Mouse (Mus musculus) gastrocnemius, postnatal 10 days (tissue): Measurements from ENCODE around the gene Idh3a. TPM values are rescaled to one million over a fixed set of nuclear protein-coding genes. Genes with fewer than 3 reads are reported as not detected.

ENCODE experiments used
- DNase-seq: peaks from one replicate; pipeline ENCODE4 v3.0.0; 2021; ENCODE audit warnings: mixed read lengths
- total RNA-seq, 2 experiments: library from RNA; stranded (reverse); gene quantifications; 2 replicates each; pipeline ENCODE4 v1.2.3; 2021

Gene Idh3a
- total RNA-seq, 2 experiments from 2014 or later = 320 to 400 TPM

GRCm38 (mm10) chr9:54647456-54647855 is 61.3 kb downstream of the Idh3a start:
- DNase-seq = no peak

- no peak for DNase-seq
These were observed 63.2 kb downstream of the Idh3a start for GRCm38 (mm10) chr9:54649360-54649759.

- no peak for DNase-seq
These were observed 66.6 kb downstream of the Idh3a start for GRCm38 (mm10) chr9:54652778-54653177.

Other genes starting within 250 kb of the Idh3a start
- 1 to 10 TPM; 5.5 to 7.0 TPM for gene Dmxl2, start 84.7 kb upstream of the Idh3a start, total RNA-seq
- not detected for gene Sh2d7, start 47.4 kb upstream of the Idh3a start, total RNA-seq
- 10 to 100 TPM; 23.6 to 23.9 TPM for gene Cib2, start 26.1 kb upstream of the Idh3a start, total RNA-seq
- under 1 TPM; 0.93 to 0.96 TPM for gene Acsbg1, start 75.5 kb downstream of the Idh3a start, total RNA-seq
- 10 to 100 TPM; 42.3 to 48.3 TPM for gene Dnaja4, start 112.5 kb downstream of the Idh3a start, total RNA-seq
- 10 to 100 TPM; 27.6 to 32.0 TPM for gene Wdr61, start 148.2 kb downstream of the Idh3a start, total RNA-seq
- gene Crabp1, start 178.4 kb downstream of the Idh3a start, total RNA-seq = 1 to 10 TPM; 2.6 to 4.3 TPM